Mouse (Mus musculus) limb, embryonic 13.5 days (tissue): ENCODE measurements at regions not wholly inside any gene's neighbourhood (a gene's known extent, or its start where the extent isn't known, plus 50 kb on each side); places are given as distances from the start of the nearest gene placed in this dataset.
A peak's percentile ranks its signal among the peaks of the same experiment; 100 is the strongest.

Experiments
- ATAC-seq: fragments of 200-750 bp; cut with Nextera tagmentation; 2 replicates; pipeline ENCODE4 v1.8.0; 2017; ENCODE audit warnings: low read depth, moderate number of reproducible peaks, moderate TSS enrichment; ENCODE audit not compliant: low FRiP score
- H3K27ac ChIP-seq: fragments of 300-500 bp; sonication (generic); 2 replicates; pipeline ENCODE4 v1.5.1; 2015; ENCODE audit warnings: inconsistent platforms, mild to moderate bottlenecking, moderate library complexity
- H3K27me3 ChIP-seq: fragments of 300-500 bp; sonication (generic); 2 replicates; pipeline ENCODE4 v1.6.1; 2015; ENCODE audit warnings: mild to moderate bottlenecking, inconsistent platforms
- H3K36me3 ChIP-seq: fragments of 300-500 bp; sonication (generic); 2 replicates; pipeline ENCODE4 v1.6.1; 2015; ENCODE audit warnings: inconsistent platforms, mild to moderate bottlenecking, moderate library complexity
- H3K4me1 ChIP-seq: fragments of 300-500 bp; sonication (generic); 2 replicates; pipeline ENCODE4 v1.6.1; 2015; ENCODE audit warnings: inconsistent platforms
- H3K4me2 ChIP-seq: fragments of 300-500 bp; sonication (generic); replicated peaks from 2 replicates; pipeline ENCODE4 v1.6.1; 2015; ENCODE audit warnings: inconsistent platforms, mild to moderate bottlenecking, moderate library complexity
- H3K4me3 ChIP-seq: fragments of 300-500 bp; sonication (generic); 2 replicates; pipeline ENCODE4 v1.5.1; 2015; ENCODE audit warnings: moderate library complexity, mild to moderate bottlenecking, inconsistent platforms
- H3K9ac ChIP-seq: fragments of 300-500 bp; sonication (generic); 2 replicates; pipeline ENCODE4 v1.6.1; 2015; ENCODE audit warnings: mild to moderate bottlenecking, inconsistent platforms
- H3K9me3 ChIP-seq: fragments of 300-500 bp; sonication (generic); 2 replicates; pipeline ENCODE4 v1.6.1; 2016; ENCODE audit warnings: inconsistent platforms
- WGBS: fragments of 180-500 bp; shearing (Covaris S2); methylation state at CpG from one replicate; pipeline ENCODE4 v1.1.7; 2015; 5-methylcytosine and 5-hydroxymethylcytosine counted together

GRCm38 (mm10) chr7:98768460-98768859 lies 65.6 kb downstream of the Thap12 start:
- no peak overlapping the region for H3K4me2 ChIP-seq
- no peak overlapping the region for H3K27ac ChIP-seq
- no peak for ATAC-seq
- H3K36me3 ChIP-seq, result no peaks in the 10 kb centered on the region
- H3K27me3 ChIP-seq, result peaks cover 15% of the 10 kb centered on the region
- WGBS, result 90% methylated on average over 2 of the region's 2 CpGs
- no peaks in the 10 kb centered on the region for H3K9me3 ChIP-seq
- H3K9ac ChIP-seq, result no peak overlapping the region
- H3K4me1 ChIP-seq, result peaks cover 38% of the 10 kb centered on the region
- H3K4me3 ChIP-seq, result no peak overlapping the region

GRCm38 (mm10) chr7:98769111-98769734 lies 65.7 kb upstream of the Wnt11 start:
- H3K36me3 ChIP-seq, result no peaks in the 10 kb centered on the region

GRCm38 (mm10) chr7:98770257-98770890 lies 64.5 kb upstream of the Wnt11 start:
- Histone ChIP-seq H3K9ac (peak overlapping the region; percentile 48; the same call in 1 of the 2 replicates), H3K4me1 (peaks cover 38% of the 10 kb centered on the region), H3K4me3 (no peak overlapping the region), H3K27me3 (peaks cover 12% of the 10 kb centered on the region), H3K36me3 (no peaks in the 10 kb centered on the region), H3K27ac (peak overlapping the region; percentile 44; the same call in 1 of the 2 replicates), H3K9me3 (no peaks in the 10 kb centered on the region), H3K4me2 (peak overlapping the region; percentile 49)
- ATAC-seq, result no peak
- 12% methylated on average over 8 of the region's 8 CpGs for WGBS

More at GRCm38 (mm10) chr7:98769111-98769734, 65.7 kb upstream of the Wnt11 start:
- H3K9ac ChIP-seq, result 0 out of 2 replicates have a peak overlapping the region, but pooled peaks have one; percentile 0
- WGBS, result 50% methylated on average over 1 of the region's 1 CpGs
- H3K27ac ChIP-seq, result no peak overlapping the region
- H3K9me3 ChIP-seq, result no peaks in the 10 kb centered on the region
- H3K4me1 ChIP-seq, result peaks cover 38% of the 10 kb centered on the region
- no peak overlapping the region for H3K4me2 ChIP-seq
- no peak overlapping the region for H3K4me3 ChIP-seq
- no peak for ATAC-seq
- H3K27me3 ChIP-seq, result peaks cover 13% of the 10 kb centered on the region

GRCm38 (mm10) chr7:98771134-98771775 lies 63.7 kb upstream of the Wnt11 start:
- Histone ChIP-seq H3K9me3 (no peaks in the 10 kb centered on the region), H3K4me2 (no peak overlapping the region), H3K27ac (0 out of 2 replicates have a peak overlapping the region, but pooled peaks have one; percentile 44), H3K9ac (no peak overlapping the region), H3K4me3 (no peak overlapping the region), H3K27me3 (peaks cover 19% of the 10 kb centered on the region), H3K36me3 (no peaks in the 10 kb centered on the region), H3K4me1 (peaks cover 38% of the 10 kb centered on the region)
- ATAC-seq, result no peak
- WGBS, result 51% methylated on average over 7 of the region's 7 CpGs

GRCm38 (mm10) chr7:98774597-98774996 lies 60.3 kb upstream of the Wnt11 start:
- Histone ChIP-seq H3K4me3 (no peak overlapping the region), H3K4me1 (peaks cover 42% of the 10 kb centered on the region), H3K9ac (no peak overlapping the region), H3K9me3 (no peaks in the 10 kb centered on the region), H3K27me3 (peaks cover 19% of the 10 kb centered on the region), H3K27ac (no peak overlapping the region), H3K36me3 (no peaks in the 10 kb centered on the region), H3K4me2 (no peak overlapping the region)
- WGBS, result 59% methylated on average over 4 of the region's 4 CpGs
- ATAC-seq, result no peak

GRCm38 (mm10) chr7:98775031-98775430 lies 59.9 kb upstream of the Wnt11 start:
- H3K27me3 ChIP-seq, result peaks cover 19% of the 10 kb centered on the region
- H3K4me1 ChIP-seq, result peaks cover 37% of the 10 kb centered on the region
- H3K4me2 ChIP-seq, result no peak overlapping the region
- H3K36me3 ChIP-seq, result no peaks in the 10 kb centered on the region
- H3K9me3 ChIP-seq, result no peaks in the 10 kb centered on the region
- ATAC-seq, result no peak
- H3K27ac ChIP-seq, result no peak overlapping the region
- WGBS, result 76% methylated on average over 8 of the region's 8 CpGs
- H3K9ac ChIP-seq, result no peak overlapping the region
- no peak overlapping the region for H3K4me3 ChIP-seq

GRCm38 (mm10) chr7:98777304-98777849 lies 57.5 kb upstream of the Wnt11 start:
- Histone ChIP-seq H3K36me3 (no peaks in the 10 kb centered on the region), H3K4me3 (no peak overlapping the region), H3K4me2 (no peak overlapping the region), H3K9ac (no peak overlapping the region), H3K27ac (no peak overlapping the region), H3K4me1 (peaks cover 23% of the 10 kb centered on the region), H3K27me3 (peaks cover 19% of the 10 kb centered on the region), H3K9me3 (no peaks in the 10 kb centered on the region)
- 40% methylated on average over 3 of the region's 3 CpGs for WGBS
- ATAC-seq, result peak; percentile 22; the same call in 1 of the 2 replicates

GRCm38 (mm10) chr7:98778929-98779328 lies 56.0 kb upstream of the Wnt11 start:
- H3K36me3 ChIP-seq, result no peaks in the 10 kb centered on the region
- no peak for ATAC-seq
- WGBS, result 16% methylated on average over 5 of the region's 5 CpGs

GRCm38 (mm10) chr7:98783521-98783920 lies 51.4 kb upstream of the Wnt11 start:
- H3K4me1 ChIP-seq, result peaks cover 48% of the 10 kb centered on the region
- H3K27ac ChIP-seq, result peak overlapping the region; percentile 93
- H3K36me3 ChIP-seq, result no peaks in the 10 kb centered on the region
- no peak for ATAC-seq
- H3K27me3 ChIP-seq, result peaks cover 10% of the 10 kb centered on the region
- no peaks in the 10 kb centered on the region for H3K9me3 ChIP-seq
- 0 out of 2 replicates have a peak overlapping the region, but pooled peaks have one; percentile 23 for H3K4me2 ChIP-seq
- H3K4me3 ChIP-seq, result no peak overlapping the region
- 58% methylated on average over 5 of the region's 5 CpGs for WGBS
- H3K9ac ChIP-seq, result no peak overlapping the region

More at GRCm38 (mm10) chr7:98778929-98779328, 56.0 kb upstream of the Wnt11 start:
- Histone ChIP-seq H3K9me3 (no peaks in the 10 kb centered on the region), H3K9ac (no peak overlapping the region), H3K4me1 (peaks cover 31% of the 10 kb centered on the region), H3K27ac (no peak overlapping the region), H3K27me3 (peaks cover 13% of the 10 kb centered on the region; the same call in 1 of the 2 replicates), H3K4me3 (no peak overlapping the region), H3K4me2 (no peak overlapping the region)

GRCm38 (mm10) chr7:98783954-98784353 lies 51.0 kb upstream of the Wnt11 start:
- 10% methylated on average over 7 of the region's 7 CpGs for WGBS
- H3K9ac ChIP-seq, result no peak overlapping the region; the same call in 1 of the 2 replicates
- peak; percentile 57 for ATAC-seq

GRCm38 (mm10) chr7:98784369-98784931 lies 50.5 kb upstream of the Wnt11 start:
- Histone ChIP-seq H3K27ac (peak overlapping the region; percentile 93), H3K36me3 (no peaks in the 10 kb centered on the region), H3K4me3 (no peak overlapping the region; the same call in 1 of the 2 replicates), H3K27me3 (peaks cover 18% of the 10 kb centered on the region), H3K4me2 (peak overlapping the region; percentile 47), H3K9me3 (no peaks in the 10 kb centered on the region), H3K4me1 (peaks cover 43% of the 10 kb centered on the region), H3K9ac (0 out of 2 replicates have a peak overlapping the region, but pooled peaks have one; percentile 19)
- ATAC-seq, result peak; percentile 88
- WGBS, result 8% methylated on average over 15 of the region's 15 CpGs

More at GRCm38 (mm10) chr7:98783954-98784353, 51.0 kb upstream of the Wnt11 start:
- no peaks in the 10 kb centered on the region for H3K9me3 ChIP-seq
- peaks cover 44% of the 10 kb centered on the region for H3K4me1 ChIP-seq
- H3K4me2 ChIP-seq, result peak overlapping the region; percentile 47
- H3K36me3 ChIP-seq, result no peaks in the 10 kb centered on the region
- H3K4me3 ChIP-seq, result no peak overlapping the region; the same call in 1 of the 2 replicates
- H3K27me3 ChIP-seq, result peaks cover 14% of the 10 kb centered on the region
- H3K27ac ChIP-seq, result peak overlapping the region; percentile 93
